Mouse (Mus musculus) CD4-positive helper T cell, adult 2 months (primary cell): ENCODE measurements around the gene Cpa2.

Source experiments
- DNase-seq: peaks from one replicate; pipeline ENCODE4 v3.0.0-alpha.2; 2012; ENCODE audit warnings: low read depth, missing footprints, low spot score

Cpa2 gene

DNA sequence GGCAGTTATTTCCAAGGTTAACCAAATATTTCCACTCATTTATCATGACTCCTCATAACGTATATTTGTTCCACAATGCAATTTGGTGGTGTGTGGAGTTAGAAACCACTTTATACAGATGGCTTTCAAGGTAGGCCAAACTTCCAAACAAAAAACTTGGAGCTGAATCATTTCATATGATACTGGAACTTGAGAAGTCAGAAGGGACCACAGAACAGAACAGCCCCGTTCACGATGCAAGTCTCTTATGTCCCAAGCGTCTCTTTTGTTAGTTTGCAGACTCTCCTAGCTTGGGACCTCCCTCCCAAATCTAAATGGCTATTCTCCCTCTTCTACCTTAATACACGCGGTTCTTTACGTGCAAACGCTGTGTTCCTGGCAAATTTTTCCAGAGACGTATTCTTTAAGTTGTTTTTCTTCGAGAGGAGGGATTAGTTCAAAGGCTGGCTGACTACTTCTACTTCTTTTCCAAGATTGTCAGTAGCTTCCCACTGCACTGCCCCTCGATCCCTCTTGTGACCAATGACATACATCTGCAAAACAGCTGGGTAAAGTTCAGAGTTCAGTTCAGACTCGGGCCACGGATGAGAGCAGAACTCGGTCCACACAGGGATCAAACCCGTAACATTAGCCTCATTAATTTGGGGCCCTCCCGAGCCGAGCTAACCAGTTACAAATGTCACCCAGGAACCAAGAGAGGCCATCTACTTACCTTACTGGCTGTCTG lies 35.3 kb downstream of the Cpa2 start:
- no peak for DNase-seq

- no peak for DNase-seq
Measured at GRCm38 (mm10) chr6:30579961-30580840, 38.8 kb downstream of the Cpa2 start.

DNA sequence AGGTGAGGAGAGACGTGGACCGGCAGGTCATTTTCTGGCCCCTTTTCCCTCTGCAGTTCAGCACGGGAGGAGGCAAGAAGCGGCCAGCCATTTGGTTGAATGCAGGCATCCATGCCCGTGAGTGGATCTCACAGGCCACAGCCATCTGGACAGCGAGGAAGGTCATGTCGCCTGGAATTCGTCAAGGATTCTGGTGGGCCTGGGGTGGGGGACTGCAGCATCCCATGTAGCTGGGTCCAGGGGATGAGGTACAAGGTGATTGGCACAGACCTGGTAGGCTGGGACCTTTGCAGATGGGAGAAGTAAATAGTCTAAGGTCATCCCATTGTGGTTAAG lies 39.4 kb downstream of the Cpa2 start:
- DNase-seq: no peak

DNA sequence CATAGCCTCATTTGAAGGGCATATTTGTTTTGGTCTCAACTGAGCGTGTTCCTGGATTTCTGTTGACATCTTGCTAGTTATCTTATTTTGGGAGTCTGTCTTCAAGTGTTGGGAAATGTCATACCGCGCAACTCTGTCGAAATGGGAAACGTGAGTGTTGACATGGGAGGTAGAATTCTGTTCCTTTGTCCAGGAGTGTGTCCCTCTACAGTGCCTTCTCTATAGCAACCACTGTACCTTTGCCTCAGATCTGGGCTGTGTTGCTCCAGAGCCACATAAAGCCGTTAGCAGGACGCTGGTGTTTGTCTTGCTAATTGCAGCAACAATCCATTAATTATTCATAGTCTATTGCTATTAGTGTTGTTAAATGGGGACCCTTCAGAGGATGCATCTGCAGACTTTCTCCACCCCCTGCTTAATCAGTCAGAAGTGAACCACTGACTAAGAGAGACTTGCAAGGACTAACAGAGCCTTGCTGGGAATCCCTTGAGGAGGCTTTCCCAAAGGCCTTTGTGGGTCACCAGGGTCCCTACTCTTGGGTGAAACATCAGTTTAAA lies 45.6 kb downstream of the Cpa2 start:
- no peak for DNase-seq

DNA sequence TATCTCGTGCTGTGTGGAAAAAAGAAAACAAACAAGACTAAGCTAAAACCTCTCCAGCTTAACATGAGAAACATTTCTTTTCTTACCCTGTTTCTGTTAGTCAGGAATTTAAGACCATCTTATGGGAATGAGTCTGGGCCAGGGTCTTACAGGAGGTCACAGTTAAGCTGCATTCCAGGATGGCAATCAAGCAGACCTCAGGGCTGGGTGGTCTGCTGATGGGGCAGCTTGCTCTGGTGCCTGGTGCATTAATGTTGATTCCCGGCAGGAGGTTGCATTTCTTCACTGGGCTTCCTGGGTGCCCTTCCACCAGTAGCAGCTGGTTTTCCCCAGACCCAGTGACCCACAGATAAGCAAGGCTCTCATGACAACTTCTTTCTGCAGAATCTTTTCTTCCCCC lies 48.4 kb downstream of the Cpa2 start:
- no peak for DNase-seq

GRCm38 (mm10) chr6:30591851-30592404 lies 50.5 kb downstream of the Cpa2 start:
- peak; percentile 57 for DNase-seq

DNA sequence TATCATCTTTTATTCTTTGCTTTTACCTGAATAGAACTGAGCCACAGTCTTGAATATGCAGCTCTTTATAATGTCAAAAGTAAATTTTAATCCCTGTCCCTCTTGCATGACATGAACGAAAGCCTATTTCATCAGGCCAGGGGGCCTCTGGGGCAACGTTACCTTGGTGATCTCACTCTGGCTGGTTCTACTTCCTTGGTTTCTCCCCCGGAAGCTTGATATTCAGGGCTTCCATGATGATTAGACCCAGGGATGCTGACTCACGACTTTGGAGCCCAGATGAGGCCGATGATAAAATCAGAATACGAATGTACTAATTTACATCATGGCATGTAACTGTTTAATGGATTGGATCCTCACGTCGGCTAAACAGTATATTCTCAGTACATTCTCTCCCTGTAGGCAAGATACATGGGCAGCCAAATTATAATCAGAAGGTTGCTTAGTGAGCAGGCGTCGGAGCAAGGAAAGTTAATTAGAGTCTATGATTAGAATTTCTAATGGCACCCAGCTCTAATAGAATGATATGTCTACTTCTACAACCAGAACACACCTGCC lies 51.1 kb downstream of the Cpa2 start:
- no peak for DNase-seq

DNA sequence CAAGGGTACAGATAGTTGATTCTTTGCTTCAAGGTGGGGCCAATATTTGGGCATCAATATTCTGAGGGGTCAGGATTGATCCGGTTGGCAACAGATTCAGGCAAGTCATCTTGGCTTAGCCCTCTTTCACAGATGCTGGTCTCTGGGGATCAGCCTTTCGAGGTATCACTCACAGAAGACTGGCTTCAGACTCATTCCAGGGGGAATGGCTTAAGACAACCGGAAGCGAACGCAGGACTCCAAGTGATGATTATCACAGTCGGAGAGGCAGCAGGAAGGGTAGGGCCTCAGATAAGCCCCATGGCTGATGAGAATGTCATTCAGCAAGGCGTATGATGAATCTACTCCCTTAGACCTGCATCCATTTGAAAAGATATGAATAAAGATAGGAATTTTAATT lies 53.0 kb downstream of the Cpa2 start:
- DNase-seq: no peak

- no peak for DNase-seq
Measured at GRCm38 (mm10) chr6:30596230-30596898, 55.0 kb downstream of the Cpa2 start.

GRCm38 (mm10) chr6:30600033-30600432 lies 58.7 kb downstream of the Cpa2 start:
- no peak for DNase-seq

- no peak for DNase-seq
Measured at GRCm38 (mm10) chr6:30600995-30601394, 59.6 kb downstream of the Cpa2 start.

GRCm38 (mm10) chr6:30604342-30604867 lies 63.0 kb downstream of the Cpa2 start:
- DNase-seq: no peak

DNA sequence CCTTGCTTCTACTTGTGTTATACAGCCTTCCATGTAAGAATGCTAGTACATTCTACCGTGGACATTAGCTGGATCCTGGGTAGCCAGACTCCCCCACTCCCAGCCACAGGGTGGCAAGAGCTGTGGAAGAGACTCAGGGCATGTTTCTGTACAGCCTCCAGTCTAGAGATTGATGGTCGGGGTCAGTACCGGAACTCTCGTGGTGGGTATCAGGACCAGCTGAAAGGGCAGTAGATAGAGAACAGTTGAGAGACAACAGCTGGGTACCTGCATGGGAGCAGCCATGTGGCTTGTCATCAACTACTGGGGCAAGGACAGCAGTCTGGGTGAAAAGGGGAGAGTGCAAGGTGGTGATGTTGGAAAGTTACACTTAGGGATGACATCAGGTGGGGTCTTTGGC lies 63.7 kb downstream of the Cpa2 start:
- DNase-seq: no peak

- DNase-seq: no peak
Measured at GRCm38 (mm10) chr6:30605672-30606071, 64.3 kb downstream of the Cpa2 start.

- no peak for DNase-seq
Measured at GRCm38 (mm10) chr6:30610710-30611109, 69.3 kb downstream of the Cpa2 start, which contains the start of gene Cpa5. Gene Cpa5 (plus strand): TSS chr6:30611010.

GRCm38 (mm10) chr6:30611212-30611611 lies 69.8 kb downstream of the Cpa2 start:
- DNase-seq: no peak
